Mouse (Mus musculus) Patski (cell line): ENCODE measurements around the gene Sgsm1. TPM values are rescaled to one million over a fixed set of nuclear protein-coding genes. Genes with fewer than 3 reads are reported as not detected.

Experiments used
- ATAC-seq: fragments of 100-300 bp; one replicate; pipeline ENCODE4 v1.8.0; 2021
- CTCF ChIA-PET: fragments of 350-600 bp; sonication (Branson Sonifier 250); formaldehyde crosslinking; loops from one replicate; lab custom pipeline; 2022; ENCODE audit warnings: inconsistent platforms; lab: Charles Lee
- POLR2A ChIA-PET: fragments of 350-600 bp; sonication (Branson Sonifier 250); formaldehyde crosslinking; loops from one replicate; lab custom pipeline; 2022; ENCODE audit warnings: antibody characterized with exemption, inconsistent platforms; lab: Charles Lee
- DNase-seq: peaks from one replicate; pipeline ENCODE4 v3.0.0-alpha.2; 2011; ENCODE audit warnings: low read depth, low spot score
- H3K27me3 ChIP-seq: fragments of 371-371 bp; one replicate; pipeline ENCODE4 v1.5.1; 2021
- CTCF ChIP-seq: fragments of 100-300 bp; IDR thresholded peaks from one replicate; pipeline ENCODE4 v1.5.1; 2021
- in situ Hi-C: fragments of 300-500 bp; cut with MboI; formaldehyde crosslinking; loops from 3 replicates; pipeline ENCODE4 v1.11.1; 2018; ENCODE audit warnings: low pct_unique_long_range_greater_than_20kb, mixed read lengths
- polyA plus RNA-seq: library from polyadenylated mRNA; unstranded; gene quantifications from one replicate; pipeline ENCODE4 v1.2.3, GENCODE M21; 2021

The Sgsm1 gene
- polyA plus RNA-seq, 1 experiment from 2014 or later, result 0.12 TPM

DNA sequence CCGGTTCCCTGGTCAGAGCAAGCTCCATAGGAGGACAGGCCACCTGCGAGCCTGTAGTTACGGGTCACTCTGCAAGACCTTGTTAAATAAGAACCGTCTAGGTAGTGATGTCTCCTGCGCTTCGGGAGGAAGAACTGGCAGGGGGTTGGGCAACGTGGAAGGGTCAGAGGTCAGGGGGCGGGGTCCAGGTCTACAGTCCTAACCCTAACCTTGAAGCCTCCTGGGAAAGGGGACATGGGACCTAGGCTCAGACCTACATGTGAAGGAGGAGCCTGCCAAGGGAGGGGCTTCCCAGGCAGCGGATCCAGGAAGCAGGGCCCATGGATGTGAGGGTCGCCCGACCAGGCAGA lies 101.2 kb downstream of the Sgsm1 start:
- in situ Hi-C loops, result loop anchor here (25.0 kb wide), 1 partner anchor 678 kb away; no protein-coding TSS in a partner anchor
- TF ChIP-seq CTCF, result no peak
- H3K27me3 ChIP-seq, result no peaks in the 10 kb centered on the region
- DNase-seq (no peak), ATAC-seq (no peak)
- CTCF ChIA-PET, result interaction anchor here (1.2 to 2.7 kb wide), 3 partner anchors 13 to 29 kb away, joined by 4 to 13 read pairs (median 4); partner anchors contain the start of gene Tmem211
- POLR2A ChIA-PET, result interaction anchor here (0.7 kb wide), 1 partner anchor 17 kb away, joined by 3 read pairs; no protein-coding TSS in a partner anchor

DNA sequence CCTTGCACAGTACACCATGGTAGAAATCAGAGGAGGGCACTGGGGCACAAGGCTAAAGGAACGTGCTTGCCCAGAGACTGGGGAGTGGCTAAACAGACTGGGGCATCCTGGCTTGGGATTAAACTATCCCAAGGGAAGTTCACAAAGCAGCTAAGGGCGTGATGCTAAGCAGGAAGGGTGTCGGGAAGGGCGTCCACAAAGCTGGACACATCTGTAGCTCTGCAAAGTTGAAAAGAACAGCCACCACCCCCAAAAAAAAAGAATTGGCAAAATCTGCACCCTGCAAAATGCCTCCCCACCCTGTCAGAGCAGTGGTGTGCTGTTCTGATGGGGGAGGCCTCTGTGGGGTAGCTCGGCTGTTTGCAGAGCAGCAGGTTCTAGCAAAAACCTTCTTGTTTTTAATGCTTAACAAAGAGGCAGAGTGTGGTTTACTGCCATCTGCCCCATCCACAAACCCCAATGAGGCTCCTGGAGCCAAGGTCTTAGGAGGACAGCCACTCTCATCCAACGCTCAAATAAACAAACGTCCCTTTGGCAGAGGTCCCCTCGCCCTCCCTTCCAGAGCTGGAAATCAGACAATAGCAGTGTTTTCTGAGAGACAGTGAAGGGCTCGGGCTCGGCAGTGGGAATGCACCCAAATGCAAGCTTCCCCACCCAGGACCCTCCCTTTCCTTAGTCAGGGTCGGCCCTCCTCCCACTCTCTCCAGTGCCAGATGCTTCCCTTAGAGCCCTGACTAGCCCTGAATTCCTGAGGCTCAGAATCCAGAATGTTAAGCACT lies 101.8 kb downstream of the Sgsm1 start:
- no peak for TF ChIP-seq CTCF
- DNase-seq (no peak), ATAC-seq (no peak)
- H3K27me3 ChIP-seq, result no peaks in the 10 kb centered on the region
- ChIA-PET POLR2A (interaction anchor here (0.7 to 1.2 kb wide), 2 partner anchors 17 to 46 kb away, joined by 3 read pairs; no protein-coding TSS in a partner anchor), CTCF (interaction anchor here (1.2 to 2.7 kb wide), 4 partner anchors 11 to 29 kb away, joined by 3 to 13 read pairs (median 4); partner anchors contain the start of gene Tmem211)
- in situ Hi-C loops, result loop anchor here (25.0 kb wide), 1 partner anchor 678 kb away; no protein-coding TSS in a partner anchor

DNA sequence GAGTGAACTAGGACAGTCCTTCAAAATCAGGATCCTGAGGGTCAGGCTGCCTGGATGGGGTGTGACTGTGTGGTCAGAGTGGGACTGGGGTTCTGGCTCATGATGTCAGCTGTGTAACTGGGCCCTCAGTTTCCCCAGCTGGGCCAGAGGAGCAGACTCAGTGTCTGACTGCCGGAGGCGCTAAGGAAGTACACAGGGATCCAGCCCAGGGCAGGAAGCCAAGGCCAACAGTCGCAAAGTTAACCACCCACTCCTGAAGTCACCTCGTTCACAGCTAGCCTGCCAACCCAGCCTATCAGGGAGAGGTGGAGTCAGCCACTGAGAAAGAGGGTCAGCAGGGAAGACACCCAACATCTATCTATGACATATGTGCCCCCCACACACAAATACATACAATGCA lies 102.5 kb downstream of the Sgsm1 start:
- no peaks in the 10 kb centered on the region for H3K27me3 ChIP-seq
- no peak for ATAC-seq

DNA sequence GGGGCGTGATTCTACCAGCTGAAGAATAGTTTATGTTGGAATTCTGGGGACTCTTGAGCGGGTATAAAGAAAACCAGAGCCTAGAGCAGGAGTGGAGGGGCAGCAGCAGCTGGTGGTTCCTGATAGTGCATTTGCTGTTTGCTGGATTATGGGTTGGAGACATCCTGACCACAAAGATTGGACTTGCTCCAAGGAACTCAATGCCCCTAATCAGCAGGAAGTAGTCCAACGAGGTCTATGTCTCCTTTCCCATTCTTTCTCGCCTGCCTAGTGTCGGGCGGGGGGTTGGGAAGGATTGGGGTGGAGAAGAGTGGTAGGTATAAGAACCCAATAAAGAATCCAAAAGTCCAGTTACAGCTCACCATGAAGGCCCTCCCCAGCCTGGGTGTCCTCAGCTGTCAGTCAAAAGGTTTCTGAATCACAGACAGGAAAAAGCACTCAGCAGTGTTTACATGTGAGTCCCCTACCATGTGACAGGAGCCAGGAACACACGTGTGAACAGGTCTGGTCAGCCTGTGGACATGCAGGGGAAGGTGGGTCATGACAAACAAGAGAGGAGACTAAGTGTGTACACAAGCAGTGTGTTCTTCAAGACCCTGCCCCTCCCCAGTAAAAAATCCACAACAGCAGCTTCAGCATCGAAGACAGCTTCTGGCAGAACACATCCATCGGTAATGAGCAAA lies 103.8 kb downstream of the Sgsm1 start:
- CTCF ChIA-PET, result interaction anchor here (1.2 to 2.7 kb wide), 5 partner anchors 10 to 39 kb away, joined by 3 to 13 read pairs (median 4); partner anchors contain the start of gene Tmem211
- in situ Hi-C loops, result loop anchor here (25.0 kb wide), 1 partner anchor 680 kb away; no protein-coding TSS in a partner anchor
- TF ChIP-seq CTCF, result no peak
- ATAC-seq (no peak), DNase-seq (no peak)
- H3K27me3 ChIP-seq, result no peaks in the 10 kb centered on the region
- POLR2A ChIA-PET, result interaction anchor here (1.0 to 1.3 kb wide), 2 partner anchors 9 to 13 kb away, joined by 3 to 4 read pairs; no protein-coding TSS in a partner anchor

More for the DNA sequence above, 102.5 kb downstream of the Sgsm1 start:
- DNase-seq, result no peak
- POLR2A ChIA-PET, result interaction anchor here (1.0 to 1.2 kb wide), 2 partner anchors 8 to 46 kb away, joined by 3 to 4 read pairs; no protein-coding TSS in a partner anchor
- TF ChIP-seq CTCF, result no peak
- CTCF ChIA-PET, result interaction anchor here (1.2 to 2.7 kb wide), 4 partner anchors 12 to 28 kb away, joined by 3 to 13 read pairs (median 4); partner anchors contain the start of gene Tmem211
- in situ Hi-C loops, result loop anchor here (25.0 kb wide), 1 partner anchor 679 kb away; no protein-coding TSS in a partner anchor

DNA sequence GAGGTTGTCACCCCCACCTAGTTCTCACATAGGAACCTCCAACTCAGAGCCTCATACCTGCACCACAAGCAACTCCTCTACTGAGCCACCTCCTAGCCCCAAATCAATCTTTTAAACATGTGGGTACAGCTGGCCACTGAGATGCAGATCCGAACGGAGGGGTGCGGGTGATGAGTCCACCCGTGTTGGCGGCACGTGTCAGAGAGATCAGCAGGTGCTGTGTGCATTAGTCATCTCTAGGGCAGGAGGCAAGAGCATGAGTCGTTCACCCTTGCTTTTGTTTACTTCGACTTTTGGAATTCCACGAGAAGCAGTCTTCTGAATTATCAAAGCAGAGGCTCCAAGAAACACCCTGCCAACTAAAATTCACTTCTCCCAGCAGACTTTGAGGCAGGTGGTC lies 106.4 kb downstream of the Sgsm1 start:
- POLR2A ChIA-PET, result interaction anchor here (1.3 to 1.5 kb wide), 2 partner anchors 15 to 19 kb away, joined by 4 to 6 read pairs; no protein-coding TSS in a partner anchor
- CTCF ChIA-PET, result interaction anchor here (0.7 to 1.5 kb wide), 6 partner anchors 9 to 24 kb away, joined by 3 to 7 read pairs (median 4); partner anchors contain the start of gene Tmem211

DNA sequence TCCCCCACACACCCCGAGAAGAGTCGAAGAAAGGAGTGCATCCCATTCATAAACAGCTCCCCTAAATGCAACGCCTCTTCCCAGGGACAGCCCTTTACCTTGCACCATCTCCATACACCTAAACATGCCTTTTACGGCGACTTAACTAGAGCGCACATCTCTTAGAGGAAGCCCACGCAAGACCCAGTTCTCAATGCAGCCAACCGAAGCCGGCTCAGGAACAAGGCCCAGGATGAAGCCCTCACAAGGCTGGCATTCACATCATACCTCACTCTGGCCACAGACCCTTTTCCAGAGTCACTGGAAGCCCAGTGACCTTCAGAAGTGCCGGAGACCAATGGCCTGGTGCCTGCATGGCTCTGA lies 110.8 kb downstream of the Sgsm1 start:
- TF ChIP-seq CTCF, result no peak
- ChIA-PET CTCF (no interaction called here), POLR2A (no interaction called here)
- DNase-seq (no peak), ATAC-seq (no peak)
- no peaks in the 10 kb centered on the region for H3K27me3 ChIP-seq
- in situ Hi-C loops, result loop anchor here (25.0 kb wide), 1 partner anchor 688 kb away; no protein-coding TSS in a partner anchor

More for the DNA sequence above, 106.4 kb downstream of the Sgsm1 start:
- no peak for TF ChIP-seq CTCF
- no peak for DNase-seq
- in situ Hi-C loops, result loop anchor here (25.0 kb wide), 1 partner anchor 683 kb away; no protein-coding TSS in a partner anchor
- ATAC-seq, result no peak
- no peaks in the 10 kb centered on the region for H3K27me3 ChIP-seq

DNA sequence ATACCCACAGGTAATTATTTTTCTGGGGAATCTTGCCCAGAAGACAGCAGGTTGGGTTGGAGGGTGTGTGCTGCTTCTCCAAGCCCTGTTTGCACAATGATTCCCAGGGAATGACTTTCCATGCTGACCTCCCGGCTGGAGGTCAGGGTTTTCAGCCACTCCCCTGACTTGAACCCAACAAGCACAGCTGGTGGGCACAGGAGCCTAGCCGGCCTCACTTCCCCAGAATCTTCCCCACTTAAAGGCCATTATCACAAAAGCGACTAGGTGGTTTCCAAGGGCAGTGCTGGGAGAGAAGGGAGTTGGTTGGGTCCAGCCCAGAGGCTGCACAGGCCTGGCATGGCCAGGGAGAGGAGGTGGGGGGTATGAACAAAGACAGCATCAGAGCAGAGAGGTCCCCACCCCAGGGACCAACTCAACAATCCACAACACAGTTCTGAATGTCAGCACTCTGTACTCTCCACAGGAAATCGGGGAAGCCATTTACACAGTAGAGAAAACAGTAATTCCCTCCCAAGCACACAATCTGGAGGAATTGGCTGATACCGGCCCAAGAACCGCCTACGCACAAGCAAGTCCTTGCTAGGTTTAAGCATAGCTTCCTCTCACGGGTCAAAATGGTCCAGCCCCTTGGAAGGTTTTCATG lies 111.3 kb downstream of the Sgsm1 start:
- TF ChIP-seq CTCF, result no peak
- no peaks in the 10 kb centered on the region for H3K27me3 ChIP-seq
- ATAC-seq (no peak), DNase-seq (no peak)
- CTCF ChIA-PET, result no interaction called here
- in situ Hi-C loops, result no loop called here
- POLR2A ChIA-PET, result interaction anchor here (1.5 kb wide), 1 partner anchor 12 kb away, joined by 3 read pairs; no protein-coding TSS in a partner anchor

DNA sequence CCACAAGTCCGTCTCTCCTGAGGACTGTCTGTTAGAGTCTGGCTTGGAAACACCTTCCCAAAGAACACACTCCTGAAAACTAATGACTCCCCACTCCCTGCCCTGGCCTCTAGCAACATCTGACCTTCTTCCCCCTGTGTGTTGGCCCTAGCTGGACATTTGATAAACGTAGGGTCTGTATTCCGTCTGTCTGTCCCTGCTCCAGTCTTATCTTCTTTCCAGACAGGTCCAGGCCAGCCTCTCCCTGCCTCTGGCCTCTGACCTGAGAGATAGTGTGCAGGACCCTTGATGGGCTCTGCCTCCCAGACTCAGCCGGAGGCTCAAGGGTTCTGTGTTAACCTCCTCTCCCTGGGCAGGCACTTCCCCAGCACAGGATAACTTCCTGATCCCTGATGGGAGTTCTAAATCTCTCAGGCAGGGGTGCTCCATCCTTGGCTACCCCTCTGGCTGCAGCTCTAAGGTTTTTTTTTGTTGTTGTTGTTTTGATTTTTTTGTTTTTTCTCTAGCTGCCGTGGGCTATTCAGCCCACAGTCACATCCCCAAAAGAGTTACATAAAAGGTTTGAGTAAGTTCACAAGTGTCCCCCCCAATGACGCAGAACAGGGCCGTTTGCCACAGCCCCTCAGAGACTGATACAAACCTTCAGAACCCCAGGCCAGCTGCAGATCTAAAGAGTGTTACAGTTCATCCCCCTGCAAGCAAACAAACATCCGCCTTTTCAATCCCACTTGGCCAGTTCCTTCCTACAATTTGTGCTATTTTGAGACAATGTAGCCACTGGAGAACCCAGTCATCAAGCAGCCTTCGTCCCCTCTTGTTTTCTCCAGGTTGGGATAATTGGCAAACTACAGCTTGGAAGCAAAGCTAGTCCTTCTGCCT lies 113.4 kb downstream of the Sgsm1 start:
- POLR2A ChIA-PET, result interaction anchor here (1.5 kb wide), 1 partner anchor 10 kb away, joined by 3 read pairs; no protein-coding TSS in a partner anchor
- no peaks in the 10 kb centered on the region for H3K27me3 ChIP-seq
- in situ Hi-C loops, result no loop called here
- CTCF ChIA-PET, result interaction anchor here (1.0 to 2.0 kb wide), 2 partner anchors 17 to 29 kb away, joined by 3 to 6 read pairs; partner anchors contain the start of gene Tmem211
- ATAC-seq, result no peak
- DNase-seq, result no peak
- TF ChIP-seq CTCF, result no peak

DNA sequence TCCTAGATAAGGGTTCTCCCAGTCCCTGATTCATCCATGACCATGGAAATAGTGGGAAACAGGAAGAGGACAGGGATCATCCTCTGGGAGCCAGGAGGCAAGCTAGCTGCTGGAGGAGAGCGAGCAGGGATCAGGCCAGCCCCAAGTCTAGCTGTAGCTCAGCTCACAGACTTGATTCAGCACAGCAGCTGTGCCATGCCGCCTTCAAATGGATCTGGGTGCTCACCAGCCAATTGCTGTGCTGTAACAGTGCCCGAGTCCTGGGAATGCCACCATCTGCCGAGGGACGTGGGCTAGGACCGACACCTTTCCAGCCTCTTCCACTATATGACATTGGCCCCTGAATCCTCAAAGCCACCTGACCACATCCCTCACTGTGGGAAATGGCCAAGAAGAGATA lies 114.7 kb downstream of the Sgsm1 start:
- no peaks in the 10 kb centered on the region for H3K27me3 ChIP-seq
- ATAC-seq, result no peak
- in situ Hi-C loops, result no loop called here
- ChIA-PET POLR2A (no interaction called here), CTCF (interaction anchor here (1.0 kb wide), 1 partner anchor 9 kb away, joined by 3 read pairs; no protein-coding TSS in a partner anchor)
- DNase-seq, result no peak
- no peak for TF ChIP-seq CTCF
